Mouse (Mus musculus): ENCODE measurements around the gene Hist1h4h.

GRCm38 (mm10) chr13:23517603-23518294 is 13.1 kb upstream of the Hist1h4h start:
- TF ChIP-seq CTCF (IDR thresholded peaks at IDR 0.05; ENCODE audit: low read depth) (no peak), EP300 (IDR thresholded peaks at IDR 0.05; ENCODE audit: low read depth) (peak; percentile 29; the same call in 1 of the 2 replicates)
